Mouse (Mus musculus): Measurements from ENCODE around the gene Cbl. TPM values are rescaled to one million over a fixed set of nuclear protein-coding genes. Genes with fewer than 3 reads are reported as not detected.

The Cbl gene
- polyA plus RNA-seq, 1 experiment, result 3.9 TPM

GRCm38 (mm10) chr9:44192794-44193193, 41.1 kb downstream of the Cbl start:
- Histone ChIP-seq H3K4me3 (replicated peaks) (no peak overlapping the region), H3K4me1 (peaks cover 71% of the 10 kb centered on the region), H3K27me3 (replicated peaks) (no peaks in the 10 kb centered on the region), H3K36me3 (replicated peaks; ENCODE audit: low read length) (peaks cover 91% of the 10 kb centered on the region), H3K9me3 (no peaks in the 10 kb centered on the region)
- TF ChIP-seq FLI1 (IDR thresholded peaks at IDR 0.05; ENCODE audit: low read length), result no peak
- no peak for TF ChIP-seq GATA1 (IDR thresholded peaks at IDR 0.05; ENCODE audit: borderline replicate concordance, low read length)

- H3K27me3 ChIP-seq (replicated peaks), result no peaks in the 10 kb centered on the region
- no peak for TF ChIP-seq FLI1 (IDR thresholded peaks at IDR 0.05; ENCODE audit: low read length)
- no peak for TF ChIP-seq GATA1 (IDR thresholded peaks at IDR 0.05; ENCODE audit: borderline replicate concordance, low read length)
- peaks cover 91% of the 10 kb centered on the region for H3K36me3 ChIP-seq (replicated peaks; ENCODE audit: low read length)
- peaks cover 72% of the 10 kb centered on the region for H3K4me1 ChIP-seq
- no peak overlapping the region for H3K4me3 ChIP-seq (replicated peaks)
- no peaks in the 10 kb centered on the region for H3K9me3 ChIP-seq
These were observed 41.5 kb downstream of the Cbl start for GRCm38 (mm10) chr9:44192312-44192711.

- H3K9me3 ChIP-seq, result no peaks in the 10 kb centered on the region
- H3K4me3 ChIP-seq (replicated peaks), result no peak overlapping the region
- no peaks in the 10 kb centered on the region for H3K27me3 ChIP-seq (replicated peaks)
- TF ChIP-seq GATA1 (IDR thresholded peaks at IDR 0.05; ENCODE audit: borderline replicate concordance, low read length), result no peak
- no peak for TF ChIP-seq FLI1 (IDR thresholded peaks at IDR 0.05; ENCODE audit: low read length)
- H3K4me1 ChIP-seq, result peaks cover 64% of the 10 kb centered on the region
- peaks cover 91% of the 10 kb centered on the region for H3K36me3 ChIP-seq (replicated peaks; ENCODE audit: low read length)
These were observed 42.7 kb downstream of the Cbl start for GRCm38 (mm10) chr9:44191166-44191565.

GRCm38 (mm10) chr9:44188223-44188622, 45.6 kb downstream of the Cbl start:
- peaks cover 76% of the 10 kb centered on the region for H3K36me3 ChIP-seq (replicated peaks; ENCODE audit: low read length)

GRCm38 (mm10) chr9:44182260-44182659, 51.6 kb downstream of the Cbl start:
- Histone ChIP-seq H3K4me3 (replicated peaks) (peak overlapping the region; percentile 80), H3K27me3 (replicated peaks) (no peaks in the 10 kb centered on the region), H3K9me3 (no peaks in the 10 kb centered on the region), H3K4me1 (peaks cover 84% of the 10 kb centered on the region), H3K36me3 (replicated peaks; ENCODE audit: low read length) (peaks cover 53% of the 10 kb centered on the region)
- no peak for TF ChIP-seq GATA1 (IDR thresholded peaks at IDR 0.05; ENCODE audit: borderline replicate concordance, low read length)

More at GRCm38 (mm10) chr9:44188223-44188622, 45.6 kb downstream of the Cbl start:
- Histone ChIP-seq H3K9me3 (no peaks in the 10 kb centered on the region), H3K27me3 (replicated peaks) (no peaks in the 10 kb centered on the region), H3K4me1 (peaks cover 55% of the 10 kb centered on the region), H3K4me3 (replicated peaks) (no peak overlapping the region)
- TF ChIP-seq GATA1 (IDR thresholded peaks at IDR 0.05; ENCODE audit: borderline replicate concordance, low read length), result no peak
- no peak for TF ChIP-seq FLI1 (IDR thresholded peaks at IDR 0.05; ENCODE audit: low read length)

- Histone ChIP-seq H3K4me1 (peaks cover 88% of the 10 kb centered on the region), H3K36me3 (replicated peaks; ENCODE audit: low read length) (peaks cover 48% of the 10 kb centered on the region), H3K27me3 (replicated peaks) (no peaks in the 10 kb centered on the region), H3K9me3 (no peaks in the 10 kb centered on the region), H3K4me3 (replicated peaks) (peak overlapping the region; percentile 80)
- TF ChIP-seq GATA1 (IDR thresholded peaks at IDR 0.05; ENCODE audit: borderline replicate concordance, low read length) (no peak), FLI1 (IDR thresholded peaks at IDR 0.05; ENCODE audit: low read length) (no peak)
These were observed 52.3 kb downstream of the Cbl start for GRCm38 (mm10) chr9:44181537-44181936.

GRCm38 (mm10) chr9:44178811-44179210, 55.0 kb downstream of the Cbl start:
- Histone ChIP-seq H3K27me3 (replicated peaks) (no peaks in the 10 kb centered on the region), H3K36me3 (replicated peaks; ENCODE audit: low read length) (peaks cover 38% of the 10 kb centered on the region), H3K4me3 (replicated peaks) (no peak overlapping the region), H3K9me3 (no peaks in the 10 kb centered on the region), H3K4me1 (peaks cover 96% of the 10 kb centered on the region)
- TF ChIP-seq FLI1 (IDR thresholded peaks at IDR 0.05; ENCODE audit: low read length), result no peak
- no peak for TF ChIP-seq GATA1 (IDR thresholded peaks at IDR 0.05; ENCODE audit: borderline replicate concordance, low read length)

- H3K36me3 ChIP-seq (replicated peaks; ENCODE audit: low read length), result peaks cover 41% of the 10 kb centered on the region
- H3K9me3 ChIP-seq, result no peaks in the 10 kb centered on the region
- H3K27me3 ChIP-seq (replicated peaks), result no peaks in the 10 kb centered on the region
- H3K4me1 ChIP-seq, result peaks cover 92% of the 10 kb centered on the region
- H3K4me3 ChIP-seq (replicated peaks), result no peak overlapping the region
- TF ChIP-seq GATA1 (IDR thresholded peaks at IDR 0.05; ENCODE audit: borderline replicate concordance, low read length), result no peak
- TF ChIP-seq FLI1 (IDR thresholded peaks at IDR 0.05; ENCODE audit: low read length), result no peak
These were observed 55.5 kb downstream of the Cbl start for GRCm38 (mm10) chr9:44178389-44178788.

GRCm38 (mm10) chr9:44177405-44177804, 56.4 kb downstream of the Cbl start:
- Histone ChIP-seq H3K9me3 (no peaks in the 10 kb centered on the region), H3K4me1 (peaks cover 83% of the 10 kb centered on the region), H3K27me3 (replicated peaks) (no peaks in the 10 kb centered on the region), H3K36me3 (replicated peaks; ENCODE audit: low read length) (peaks cover 51% of the 10 kb centered on the region), H3K4me3 (replicated peaks) (no peak overlapping the region)
- TF ChIP-seq GATA1 (IDR thresholded peaks at IDR 0.05; ENCODE audit: borderline replicate concordance, low read length) (no peak), FLI1 (IDR thresholded peaks at IDR 0.05; ENCODE audit: low read length) (no peak)

GRCm38 (mm10) chr9:44175957-44176356, 57.9 kb downstream of the Cbl start:
- Histone ChIP-seq H3K36me3 (replicated peaks; ENCODE audit: low read length) (peaks cover 65% of the 10 kb centered on the region), H3K4me3 (replicated peaks) (peak overlapping the region; percentile 83), H3K4me1 (peaks cover 80% of the 10 kb centered on the region), H3K27me3 (replicated peaks) (no peaks in the 10 kb centered on the region), H3K9me3 (no peaks in the 10 kb centered on the region)
- no peak for TF ChIP-seq FLI1 (IDR thresholded peaks at IDR 0.05; ENCODE audit: low read length)
- TF ChIP-seq GATA1 (IDR thresholded peaks at IDR 0.05; ENCODE audit: borderline replicate concordance, low read length), result no peak

GRCm38 (mm10) chr9:44175556-44175955, 58.3 kb downstream of the Cbl start:
- TF ChIP-seq GATA1 (IDR thresholded peaks at IDR 0.05; ENCODE audit: borderline replicate concordance, low read length), result no peak
- TF ChIP-seq FLI1 (IDR thresholded peaks at IDR 0.05; ENCODE audit: low read length), result no peak
- Histone ChIP-seq H3K9me3 (no peaks in the 10 kb centered on the region), H3K36me3 (replicated peaks; ENCODE audit: low read length) (peaks cover 66% of the 10 kb centered on the region), H3K27me3 (replicated peaks) (no peaks in the 10 kb centered on the region), H3K4me3 (replicated peaks) (peak overlapping the region; percentile 83), H3K4me1 (peaks cover 80% of the 10 kb centered on the region)

All from megakaryocyte, embryonic 14.5 days (primary cell).